Mouse (Mus musculus) midbrain, embryonic 12.5 days (tissue): Measurements from ENCODE around the gene Mtcl1. TPM values are rescaled to one million over a fixed set of nuclear protein-coding genes. Genes with fewer than 3 reads are reported as not detected.
"Not testable (repeated sequence)": the region's sequence is repeated elsewhere in the genome, so short reads cannot be mapped to it uniquely, and the experiment has no call there.

Experiments
- ATAC-seq: fragments of 200-750 bp; cut with Nextera tagmentation; 2 replicates; pipeline ENCODE4 v1.8.0; 2017; ENCODE audit warnings: low read depth, moderate TSS enrichment, moderate library complexity; ENCODE audit not compliant: low FRiP score
- H3K27ac ChIP-seq: fragments of 300-500 bp; sonication (generic); replicated peaks from 2 replicates; pipeline ENCODE4 v1.5.1; 2016; ENCODE audit warnings: mild to moderate bottlenecking
- H3K27me3 ChIP-seq: fragments of 300-500 bp; sonication (generic); 2 replicates; pipeline ENCODE4 v1.6.1; 2016; ENCODE audit warnings: mild to moderate bottlenecking
- H3K36me3 ChIP-seq: fragments of 300-500 bp; sonication (generic); 2 replicates; pipeline ENCODE4 v1.6.1; 2016
- H3K4me1 ChIP-seq: fragments of 300-500 bp; sonication (generic); 2 replicates; pipeline ENCODE4 v1.6.1; 2016
- H3K4me2 ChIP-seq: fragments of 300-500 bp; sonication (generic); replicated peaks from 2 replicates; pipeline ENCODE4 v1.6.1; 2016; ENCODE audit warnings: mild to moderate bottlenecking, moderate library complexity
- H3K4me3 ChIP-seq: fragments of 300-500 bp; sonication (generic); 2 replicates; pipeline ENCODE4 v1.5.1; 2016; ENCODE audit warnings: mild to moderate bottlenecking
- H3K9ac ChIP-seq: fragments of 300-500 bp; sonication (generic); replicated peaks from 2 replicates; pipeline ENCODE4 v1.6.1; 2016; ENCODE audit warnings: mild to moderate bottlenecking, moderate library complexity
- H3K9me3 ChIP-seq: fragments of 300-500 bp; sonication (generic); 2 replicates; pipeline ENCODE4 v1.6.1; 2016; ENCODE audit warnings: mild to moderate bottlenecking
- WGBS: fragments of 180-500 bp; shearing (Covaris S2); methylation state at CpG from one replicate; pipeline ENCODE4 v1.1.7; 2016; 5-methylcytosine and 5-hydroxymethylcytosine counted together
- polyA plus RNA-seq: library from polyadenylated mRNA; unstranded; fragments of >200 nt; fragmentation: Nextera tagmentation; extraction: Ambion mirVana; gene quantifications from 2 replicates; pipeline ENCODE4 v1.2.1, GENCODE M21; 2016

Mtcl1 gene
- polyA plus RNA-seq, 1 experiment from 2014 or later: 72.5 TPM

DNA sequence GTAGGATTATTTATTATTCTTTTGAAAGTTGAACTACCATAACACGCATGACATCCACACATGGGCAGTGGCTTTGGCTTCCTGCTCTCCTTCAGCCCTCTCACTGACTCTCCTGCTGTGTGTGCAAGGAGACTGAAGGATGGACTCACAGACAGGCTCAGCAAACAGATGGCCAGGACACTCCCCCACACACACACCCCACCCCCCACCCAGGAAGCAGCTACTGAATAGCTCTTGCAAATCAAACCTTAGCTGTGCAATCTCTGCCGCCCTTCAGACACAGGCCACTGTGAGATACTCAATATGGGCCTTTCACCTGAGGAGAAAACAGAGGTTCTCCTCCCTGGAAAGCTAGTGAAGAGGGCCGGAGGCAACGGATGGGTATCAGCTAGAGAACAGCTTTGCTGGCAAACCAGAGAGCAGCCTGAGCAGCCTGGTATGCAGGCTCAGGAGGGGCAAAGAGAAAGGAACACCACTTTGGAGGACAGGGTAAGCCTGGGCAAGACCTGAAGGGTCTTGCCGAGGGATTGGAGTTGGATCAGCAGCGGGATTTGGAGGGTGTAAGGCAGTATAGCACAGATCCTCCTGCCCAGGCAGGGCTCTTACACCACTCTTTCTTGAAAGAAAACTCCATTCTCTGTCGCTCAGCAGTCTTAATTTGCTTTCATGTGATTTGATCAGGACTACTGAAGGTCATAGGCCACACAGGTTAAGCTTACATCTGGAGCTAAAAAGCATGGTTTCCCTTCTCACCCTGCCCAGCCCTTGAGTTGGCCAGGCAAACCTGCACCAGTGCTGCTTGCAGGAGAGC lies 3.1 kb downstream of the Mtcl1 start:
- peaks cover 70% of the 10 kb centered on the region for H3K4me1 ChIP-seq
- peak overlapping the region; percentile 70 for H3K27ac ChIP-seq
- peak overlapping the region; percentile 93 for H3K9ac ChIP-seq
- no peaks in the 10 kb centered on the region for H3K9me3 ChIP-seq
- peak overlapping the region; percentile 78 for H3K4me3 ChIP-seq
- H3K27me3 ChIP-seq: peaks cover 7% of the 10 kb centered on the region; the same call in 1 of the 2 replicates
- no peaks in the 10 kb centered on the region for H3K36me3 ChIP-seq
- peak overlapping the region; percentile 80 for H3K4me2 ChIP-seq
- no peak for ATAC-seq
- WGBS: 8% methylated on average over 7 of the region's 7 CpGs

DNA sequence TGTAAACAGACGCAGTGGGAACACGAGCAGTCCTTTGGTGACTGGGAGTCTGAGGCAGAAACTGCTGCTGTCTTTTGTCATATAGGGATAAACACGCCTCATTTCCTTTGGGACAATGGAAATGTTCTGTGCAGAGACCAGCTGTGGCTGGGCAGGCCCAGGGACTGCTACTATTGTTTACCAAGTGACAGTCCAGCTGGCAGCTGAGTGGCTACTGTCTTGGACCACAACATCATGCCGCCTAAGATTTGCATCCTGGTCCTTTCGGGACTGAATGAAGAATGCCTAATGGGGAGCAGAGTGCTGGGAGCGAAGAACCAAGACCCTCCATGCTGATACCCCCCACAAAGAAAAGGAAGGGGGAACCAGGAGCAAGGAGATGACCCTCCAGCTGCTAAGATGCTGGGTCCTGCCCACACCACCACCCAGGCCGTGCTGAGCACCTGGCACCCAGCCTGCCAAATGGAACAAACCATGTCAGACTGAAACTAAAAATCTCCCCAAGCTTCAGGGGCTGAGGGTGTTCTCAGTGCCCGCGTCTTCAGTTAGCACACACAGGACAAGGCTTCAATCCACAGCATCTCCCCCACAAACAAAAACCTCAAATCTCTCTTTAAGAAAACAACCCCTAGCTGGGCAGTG lies 5.4 kb downstream of the Mtcl1 start:
- no peaks in the 10 kb centered on the region for H3K9me3 ChIP-seq
- peak overlapping the region; percentile 31; the same call in 1 of the 2 replicates for H3K9ac ChIP-seq

DNA sequence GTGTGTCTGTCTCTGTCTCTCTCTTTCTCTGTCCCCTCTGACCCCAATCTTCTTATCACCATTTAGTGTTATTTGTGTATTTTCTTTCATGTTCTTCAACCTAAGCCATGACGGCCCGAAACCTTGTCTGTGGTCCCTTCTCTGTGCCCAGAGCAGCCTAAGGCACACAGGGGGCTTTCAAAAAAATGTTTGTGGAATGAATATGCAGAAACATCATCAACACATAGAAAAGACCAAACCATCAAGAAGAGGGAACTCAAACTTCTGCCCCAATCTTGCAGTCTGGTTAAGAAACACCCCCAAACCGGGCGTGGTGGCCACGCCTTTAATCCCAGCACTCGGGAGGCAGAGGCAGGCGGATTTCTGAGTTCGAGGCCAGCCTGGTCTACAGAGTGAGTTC lies 9.7 kb downstream of the Mtcl1 start:
- no peak overlapping the region for H3K4me2 ChIP-seq
- H3K9ac ChIP-seq: no peak overlapping the region
- no peaks in the 10 kb centered on the region for H3K9me3 ChIP-seq
- H3K4me3 ChIP-seq: no peak overlapping the region
- peak overlapping the region; percentile 43; the same call in 1 of the 2 replicates for H3K27ac ChIP-seq
- H3K36me3 ChIP-seq: peaks cover 31% of the 10 kb centered on the region
- H3K4me1 ChIP-seq: peaks cover 76% of the 10 kb centered on the region
- H3K27me3 ChIP-seq: no peaks in the 10 kb centered on the region
- 52% methylated on average over 8 of the region's 8 CpGs for WGBS
- ATAC-seq: no peak

More for the DNA sequence above, 5.4 kb downstream of the Mtcl1 start:
- 27% methylated on average over 9 of the region's 9 CpGs for WGBS
- no peaks in the 10 kb centered on the region for H3K36me3 ChIP-seq
- peak; percentile 73 for ATAC-seq
- peaks cover 74% of the 10 kb centered on the region for H3K4me1 ChIP-seq
- peak overlapping the region; percentile 10; the same call in 1 of the 2 replicates for H3K4me3 ChIP-seq
- no peaks in the 10 kb centered on the region; the same call in 1 of the 2 replicates for H3K27me3 ChIP-seq
- H3K4me2 ChIP-seq: peak overlapping the region; percentile 39
- peak overlapping the region; percentile 90 for H3K27ac ChIP-seq

DNA sequence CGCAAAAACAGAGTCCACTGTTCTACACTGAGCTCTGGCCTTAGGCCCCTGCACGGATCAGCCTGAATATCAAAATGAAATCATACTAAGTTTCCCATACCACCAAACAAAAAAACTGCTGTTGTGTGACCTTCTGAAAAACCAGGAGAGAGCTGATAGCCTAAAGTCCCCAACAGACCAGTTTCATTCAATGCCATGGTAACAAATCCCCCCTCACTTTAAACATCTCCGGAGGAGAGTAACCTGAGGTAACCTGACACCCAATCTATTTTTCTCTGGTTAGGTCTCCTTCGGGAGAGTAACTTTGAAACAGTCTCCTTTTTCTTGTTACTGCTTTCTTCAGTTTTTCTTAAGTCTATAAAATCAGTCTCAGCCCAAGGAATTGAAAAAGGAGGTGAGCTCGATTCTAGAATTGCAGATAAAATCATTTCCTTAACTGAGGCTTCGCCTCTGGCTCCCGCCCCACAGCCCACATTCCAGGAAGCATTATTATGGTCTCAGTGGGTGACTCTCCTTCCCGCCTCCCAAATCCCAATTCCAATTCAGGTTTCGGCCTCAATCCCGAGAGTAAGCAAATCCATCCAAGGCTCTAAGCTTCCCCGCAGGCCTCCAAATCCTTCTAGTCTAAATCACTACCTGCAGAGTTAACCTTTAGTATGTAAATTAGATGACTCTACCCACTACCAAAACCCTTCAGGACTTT lies 10.3 kb downstream of the Mtcl1 start:
- ATAC-seq: no peak
- peaks cover 74% of the 10 kb centered on the region for H3K4me1 ChIP-seq
- peaks cover 38% of the 10 kb centered on the region for H3K36me3 ChIP-seq
- H3K4me2 ChIP-seq: no peak overlapping the region
- no peak overlapping the region for H3K9ac ChIP-seq
- peak overlapping the region; percentile 43 for H3K27ac ChIP-seq
- H3K27me3 ChIP-seq: no peaks in the 10 kb centered on the region
- no peaks in the 10 kb centered on the region for H3K9me3 ChIP-seq
- no peak overlapping the region for H3K4me3 ChIP-seq
- WGBS: 6% methylated on average over 11 of the region's 11 CpGs

DNA sequence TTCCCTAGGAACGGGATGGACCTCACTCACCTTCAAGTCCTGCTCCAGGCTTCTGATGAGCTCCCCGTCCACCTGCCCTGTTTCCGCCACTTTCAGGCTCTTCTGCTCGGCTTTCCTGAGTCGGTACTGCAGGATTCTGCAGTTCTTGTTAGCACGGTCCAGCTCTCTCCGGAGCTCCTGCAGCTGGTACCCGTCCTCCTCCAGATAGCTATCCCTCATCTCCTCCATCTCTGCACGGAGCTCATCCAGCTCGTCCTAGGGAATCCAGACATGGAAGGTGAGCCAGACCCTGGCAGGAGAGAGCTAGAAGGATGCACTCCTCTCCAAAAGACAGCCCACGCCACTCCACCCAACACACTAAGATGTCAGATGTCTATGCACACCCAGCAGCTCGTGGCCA lies 11.4 kb downstream of the Mtcl1 start:
- no peak overlapping the region for H3K4me3 ChIP-seq
- no peak overlapping the region for H3K9ac ChIP-seq
- H3K27ac ChIP-seq: 0 out of 2 replicates have a peak overlapping the region, but pooled peaks have one; percentile 42
- 71% methylated on average over 12 of the region's 12 CpGs for WGBS
- H3K4me1 ChIP-seq: peaks cover 72% of the 10 kb centered on the region
- H3K27me3 ChIP-seq: no peaks in the 10 kb centered on the region
- H3K9me3 ChIP-seq: no peaks in the 10 kb centered on the region
- peaks cover 40% of the 10 kb centered on the region for H3K36me3 ChIP-seq
- ATAC-seq: no peak
- no peak overlapping the region for H3K4me2 ChIP-seq

DNA sequence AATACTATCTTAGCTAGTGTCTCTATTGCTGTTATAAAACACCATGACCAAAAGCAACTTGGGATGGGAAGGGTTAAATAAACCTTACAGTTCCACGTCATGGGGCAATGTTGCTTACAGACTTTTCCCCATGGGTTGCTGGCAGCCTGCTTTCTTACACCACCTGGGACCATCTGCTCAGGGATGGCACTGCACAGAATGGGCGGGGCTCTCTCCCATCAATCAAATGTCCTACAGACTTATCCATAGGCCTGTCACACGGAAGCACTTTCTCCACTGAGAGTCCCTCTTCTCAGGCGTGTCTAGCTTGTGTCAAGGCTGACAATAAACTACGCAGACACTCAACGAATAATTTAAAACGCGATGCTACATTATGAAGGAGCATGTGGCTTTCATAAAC lies 12.7 kb downstream of the Mtcl1 start:
- no peak overlapping the region for H3K27ac ChIP-seq
- H3K9ac ChIP-seq: no peak overlapping the region
- no peaks in the 10 kb centered on the region for H3K27me3 ChIP-seq
- H3K9me3 ChIP-seq: no peaks in the 10 kb centered on the region
- peaks cover 67% of the 10 kb centered on the region for H3K4me1 ChIP-seq
- H3K36me3 ChIP-seq: peaks cover 48% of the 10 kb centered on the region
- no peak overlapping the region for H3K4me3 ChIP-seq
- 68% methylated on average over 8 of the region's 8 CpGs for WGBS
- H3K4me2 ChIP-seq: no peak overlapping the region
- no peak for ATAC-seq

DNA sequence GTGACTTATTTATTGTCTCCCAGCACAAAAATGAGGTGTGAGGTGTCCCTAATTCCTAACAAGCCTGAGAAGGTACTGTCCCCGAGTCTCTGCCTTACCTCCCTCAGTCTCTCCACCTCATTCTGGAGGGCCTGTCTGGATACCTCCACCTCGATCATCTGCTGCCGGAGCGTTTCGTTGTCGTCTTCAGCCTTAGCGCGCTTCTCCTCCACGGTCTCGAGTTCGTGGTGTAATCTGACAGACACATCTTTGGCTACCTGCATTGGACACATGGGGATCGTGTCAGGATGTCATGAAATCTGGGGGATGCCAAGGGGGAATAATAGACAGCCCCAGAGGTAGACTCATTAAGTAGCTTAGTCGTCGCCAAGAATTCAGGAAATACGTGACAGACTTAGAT lies 13.6 kb downstream of the Mtcl1 start:
- ATAC-seq: no peak
- H3K36me3 ChIP-seq: peaks cover 52% of the 10 kb centered on the region
- no peaks in the 10 kb centered on the region for H3K27me3 ChIP-seq
- no peaks in the 10 kb centered on the region for H3K9me3 ChIP-seq
- 72% methylated on average over 15 of the region's 15 CpGs for WGBS
- H3K9ac ChIP-seq: no peak overlapping the region
- no peak overlapping the region for H3K4me3 ChIP-seq
- peak overlapping the region; percentile 15; the same call in 1 of the 2 replicates for H3K27ac ChIP-seq
- peaks cover 60% of the 10 kb centered on the region for H3K4me1 ChIP-seq
- no peak overlapping the region for H3K4me2 ChIP-seq

DNA sequence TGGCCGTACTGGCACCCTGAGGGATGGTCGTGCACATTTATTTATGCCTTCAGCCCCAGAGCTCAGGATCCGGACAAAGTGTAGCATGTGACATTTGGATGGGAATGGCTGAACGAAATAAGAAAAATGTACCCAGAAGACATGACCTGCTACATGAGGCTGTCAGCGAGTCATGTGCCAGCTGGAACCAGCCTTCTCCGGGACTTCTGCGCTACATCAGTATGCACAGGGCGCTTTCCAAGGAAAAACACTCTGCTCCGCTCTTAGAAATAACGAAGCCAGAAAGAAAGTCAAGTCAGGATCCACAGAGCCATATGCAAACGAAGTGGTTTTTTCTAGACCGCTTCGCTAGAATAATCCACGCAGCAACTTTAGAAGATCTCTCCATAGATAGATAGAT lies 14.5 kb downstream of the Mtcl1 start:
- peaks cover 54% of the 10 kb centered on the region for H3K4me1 ChIP-seq
- no peaks in the 10 kb centered on the region for H3K27me3 ChIP-seq
- no peak overlapping the region for H3K9ac ChIP-seq
- H3K9me3 ChIP-seq: no peaks in the 10 kb centered on the region
- no peak overlapping the region; the same call in 1 of the 2 replicates for H3K27ac ChIP-seq
- no peak for ATAC-seq
- H3K36me3 ChIP-seq: peaks cover 55% of the 10 kb centered on the region
- 86% methylated on average over 14 of the region's 14 CpGs for WGBS
- no peak overlapping the region for H3K4me2 ChIP-seq
- no peak overlapping the region for H3K4me3 ChIP-seq

DNA sequence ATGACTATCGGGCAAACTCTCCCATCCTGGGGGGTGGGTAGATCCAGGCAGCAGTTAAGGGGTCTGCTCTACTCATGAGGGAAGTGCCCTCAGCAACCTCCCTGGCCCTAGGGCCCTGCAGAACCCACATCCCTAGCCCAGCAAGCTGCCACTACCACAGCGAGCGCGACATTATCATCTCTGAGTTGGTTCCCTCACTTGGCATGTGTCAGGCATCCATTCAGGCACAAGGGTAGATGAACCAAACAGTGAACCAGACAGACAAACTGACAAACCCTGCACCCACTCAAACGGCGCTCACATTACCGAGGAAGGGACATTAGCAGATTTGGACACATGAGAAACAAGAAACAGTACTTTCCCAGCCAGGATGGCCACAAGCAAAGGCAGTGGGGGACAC lies 15.0 kb downstream of the Mtcl1 start:
- Histone ChIP-seq H3K4me1 (peaks cover 51% of the 10 kb centered on the region), H3K36me3 (peaks cover 55% of the 10 kb centered on the region), H3K9ac (no peak overlapping the region), H3K27ac (no peak overlapping the region; the same call in 1 of the 2 replicates), H3K27me3 (no peaks in the 10 kb centered on the region), H3K4me3 (no peak overlapping the region), H3K9me3 (no peaks in the 10 kb centered on the region), H3K4me2 (no peak overlapping the region)
- WGBS: 87% methylated on average over 7 of the region's 7 CpGs
- ATAC-seq: no peak

DNA sequence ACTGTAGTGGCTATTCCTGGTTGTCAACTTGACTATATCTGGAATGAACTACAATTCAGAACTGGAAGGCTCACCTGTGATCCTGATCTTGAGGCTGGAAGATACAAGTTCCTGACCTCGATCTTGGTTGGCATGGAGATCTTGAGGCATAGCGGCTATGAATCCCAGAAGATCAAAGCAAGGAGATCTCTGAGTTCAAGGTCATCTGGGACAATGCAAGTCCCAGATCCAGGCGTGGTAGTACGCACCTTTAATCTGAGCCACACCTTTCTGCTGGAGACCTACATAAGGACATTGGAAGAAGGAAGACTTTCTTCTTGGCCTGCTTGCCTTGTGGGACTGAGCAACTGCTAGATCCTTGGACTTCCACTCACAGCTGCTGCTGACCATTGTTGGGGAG lies 24.9 kb downstream of the Mtcl1 start:
- not testable (repeated sequence) for H3K27me3 ChIP-seq, H3K4me3 ChIP-seq, ATAC-seq, H3K4me2 ChIP-seq, H3K27ac ChIP-seq, H3K9me3 ChIP-seq, H3K9ac ChIP-seq, H3K4me1 ChIP-seq
- H3K36me3 ChIP-seq: peaks cover 56% of the 10 kb centered on the region
- 91% methylated on average over 4 of the region's 4 CpGs for WGBS

DNA sequence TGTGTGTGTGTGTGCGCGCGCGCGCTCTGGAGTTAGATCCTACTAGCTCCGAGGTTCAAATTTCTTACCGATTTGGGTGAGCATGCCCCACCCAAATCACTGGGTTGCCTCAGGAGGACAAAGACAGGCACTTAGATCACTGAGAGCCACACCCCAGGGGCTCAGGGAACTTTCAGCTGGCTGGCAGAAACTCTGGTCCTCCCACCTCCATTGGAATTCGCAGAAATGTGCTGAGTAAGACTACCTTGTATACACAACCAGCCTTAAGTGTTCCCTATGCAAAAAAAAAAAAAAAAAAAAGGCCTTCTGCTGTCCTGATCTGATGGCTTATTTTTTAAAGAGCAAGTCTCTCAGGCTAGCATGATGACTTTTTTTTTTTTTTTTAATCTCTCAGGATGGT lies 30.1 kb downstream of the Mtcl1 start:
- Histone ChIP-seq H3K36me3 (peaks cover 15% of the 10 kb centered on the region), H3K27ac (no peak overlapping the region), H3K9me3 (no peaks in the 10 kb centered on the region), H3K4me3 (no peak overlapping the region), H3K4me1 (peaks cover 35% of the 10 kb centered on the region), H3K9ac (no peak overlapping the region), H3K27me3 (no peaks in the 10 kb centered on the region), H3K4me2 (no peak overlapping the region)
- WGBS: 57% methylated on average over 8 of the region's 8 CpGs
- ATAC-seq: no peak

DNA sequence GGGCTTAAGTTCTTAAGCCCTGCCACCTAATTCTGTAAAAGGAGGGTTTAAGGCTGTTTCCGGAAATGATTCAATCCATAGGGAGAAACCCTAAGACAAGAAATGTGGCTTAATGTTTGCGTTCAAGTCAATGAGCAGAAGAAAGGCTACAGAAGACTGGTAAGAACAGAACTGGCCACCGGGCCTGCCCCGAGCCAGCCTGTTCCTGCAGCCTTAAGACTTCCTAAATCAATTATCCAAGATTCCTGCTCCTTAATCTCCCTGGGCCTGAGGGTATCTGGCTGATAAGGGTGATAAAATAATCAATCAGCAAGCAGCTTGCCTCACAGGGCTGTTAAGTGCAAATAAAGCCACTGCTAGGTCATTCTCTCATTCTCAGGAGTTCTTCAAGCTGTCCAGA lies 31.8 kb downstream of the Mtcl1 start:
- Histone ChIP-seq H3K9me3 (no peaks in the 10 kb centered on the region), H3K27ac (peak overlapping the region; percentile 69), H3K9ac (no peak overlapping the region), H3K4me1 (peaks cover 41% of the 10 kb centered on the region), H3K4me2 (no peak overlapping the region), H3K4me3 (no peak overlapping the region), H3K27me3 (no peaks in the 10 kb centered on the region), H3K36me3 (no peaks in the 10 kb centered on the region; the same call in 1 of the 2 replicates)
- ATAC-seq: 0 out of 2 replicates have a peak, but pooled peaks have one; percentile 27
- WGBS: 24% methylated on average over 4 of the region's 4 CpGs
